Mouse (Mus musculus): ENCODE results near the gene Ube2q2.
"Not testable (repeated sequence)": the region's sequence is repeated elsewhere in the genome, so short reads cannot be mapped to it uniquely, and the experiment has no call there.

The Ube2q2 gene

DNA sequence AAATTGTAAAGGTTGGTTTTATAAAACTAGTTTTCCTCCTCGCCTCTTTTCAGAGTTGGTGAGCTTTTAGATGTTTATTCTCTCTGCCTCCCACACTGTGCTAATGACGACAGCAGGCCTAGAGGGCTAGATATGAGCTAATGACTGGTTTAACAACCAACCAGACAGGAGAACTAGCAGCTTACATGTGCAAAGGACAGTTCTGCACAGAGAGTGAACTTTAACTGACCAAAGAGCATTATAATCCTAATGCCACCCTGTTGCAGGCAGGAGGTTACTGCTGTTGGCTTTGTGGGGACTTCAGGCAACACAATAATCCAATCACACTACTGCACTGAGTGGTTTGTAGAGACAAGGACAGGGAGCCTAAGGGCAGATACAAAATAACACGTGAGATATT lies 94.6 kb downstream of the Ube2q2 start:
- no peak for DNase-seq

DNA sequence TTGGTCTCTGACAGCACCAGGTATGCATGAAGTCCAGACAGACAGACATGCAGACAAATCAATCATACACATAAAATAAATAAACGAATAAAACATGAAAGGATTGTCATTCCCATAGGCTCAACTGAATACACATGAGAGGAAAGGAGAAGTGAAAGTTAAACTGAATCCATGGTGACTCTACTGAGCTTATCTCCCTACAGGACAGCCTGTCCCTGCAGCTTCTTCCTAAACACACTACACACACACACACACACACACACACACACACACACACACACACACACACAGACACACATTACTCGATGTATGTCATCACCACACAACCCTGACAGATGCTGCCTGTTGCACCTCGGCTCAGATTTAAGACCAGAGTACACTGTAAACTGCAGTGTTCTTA lies 95.4 kb downstream of the Ube2q2 start:
- no peak for DNase-seq

DNA sequence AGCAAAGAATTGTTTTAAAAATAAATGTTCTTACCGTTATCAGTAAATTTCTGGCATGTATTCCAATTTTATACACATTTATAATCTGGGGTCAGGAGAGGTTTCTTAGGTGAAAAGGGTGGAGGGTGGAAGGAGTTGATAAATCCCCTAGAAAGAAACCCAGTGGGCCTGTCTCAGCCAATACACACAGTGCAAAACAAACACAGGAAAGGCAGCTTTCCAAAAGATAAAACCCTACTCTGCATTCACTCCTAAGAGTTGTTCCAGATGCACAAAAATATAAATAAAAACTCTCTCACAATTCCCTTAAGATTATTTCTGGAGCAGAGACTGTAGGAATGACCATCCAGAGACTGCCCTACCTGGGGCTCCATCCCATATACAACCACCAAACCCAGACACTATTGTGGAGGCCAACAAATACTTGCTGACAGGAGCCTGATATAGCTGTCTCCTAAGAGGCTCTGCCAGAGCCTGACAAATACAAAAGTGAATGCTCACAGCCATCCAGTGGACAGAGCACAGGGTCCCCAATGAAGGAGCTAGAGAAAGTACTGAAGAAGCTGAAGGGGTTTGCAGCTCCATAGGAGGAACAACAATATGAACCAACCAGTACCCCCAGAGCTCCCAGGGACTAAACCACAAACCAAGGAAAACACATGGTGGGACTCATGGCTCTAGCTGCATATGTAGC lies 96.5 kb downstream of the Ube2q2 start:
- DNase-seq, result not testable (repeated sequence)

DNA sequence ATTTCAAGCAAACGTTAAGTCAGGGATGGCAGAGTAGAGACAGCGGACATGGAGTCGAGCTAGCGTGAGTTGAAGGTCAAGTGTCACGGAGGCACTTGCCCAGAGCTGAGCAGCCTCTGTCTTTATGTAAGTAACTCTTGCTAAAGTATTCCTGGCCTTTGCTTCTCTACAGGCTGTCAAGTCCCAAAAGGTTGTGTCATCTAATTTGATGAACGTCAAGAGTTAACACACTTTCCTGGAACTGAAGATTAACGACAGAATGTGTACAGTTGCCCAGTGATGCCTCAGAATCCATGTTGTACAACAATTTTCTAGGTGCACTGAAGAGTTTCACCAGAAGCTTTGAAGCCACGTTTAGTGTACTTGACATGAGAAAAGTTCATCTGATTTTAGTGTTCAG lies 97.8 kb downstream of the Ube2q2 start:
- DNase-seq, result no peak

DNA sequence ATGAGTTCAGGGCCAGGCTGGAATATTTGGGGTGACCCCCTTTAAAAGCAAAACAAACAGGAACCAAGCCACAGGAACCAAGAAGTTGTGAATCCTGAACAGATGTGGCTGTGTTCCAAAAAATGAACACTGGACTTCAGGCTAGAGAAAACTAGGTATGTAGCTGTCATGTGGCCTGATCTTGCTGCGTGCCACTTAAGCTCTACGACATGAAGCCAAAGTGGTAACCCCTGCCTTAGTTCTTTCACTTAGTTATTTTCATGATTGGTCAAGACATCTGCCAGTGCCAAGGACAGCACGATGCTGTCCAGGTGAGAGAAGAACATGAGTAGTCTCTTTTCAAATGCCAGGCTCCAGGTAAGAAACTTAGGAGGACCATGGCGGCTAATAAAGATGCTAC lies 98.3 kb downstream of the Ube2q2 start:
- DNase-seq, result no peak

DNA sequence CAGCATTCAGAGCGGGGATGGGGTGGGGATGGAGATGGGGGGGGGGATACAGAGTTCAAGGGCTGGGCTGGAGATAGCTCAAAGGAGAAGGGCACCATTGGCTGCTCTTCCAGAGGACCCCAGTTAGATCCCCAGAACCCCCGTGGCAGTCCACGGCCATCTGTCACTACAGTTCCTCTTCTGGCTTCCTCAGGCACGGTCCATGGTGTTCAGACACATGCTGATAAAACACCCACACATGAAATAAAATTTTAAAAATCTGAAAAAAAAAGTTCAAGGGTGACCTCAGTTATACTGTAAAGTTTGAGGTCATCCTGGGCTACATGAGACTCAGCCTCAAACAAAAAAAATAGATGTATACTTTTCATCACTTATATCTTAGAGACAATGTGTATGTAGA lies 99.8 kb downstream of the Ube2q2 start:
- DNase-seq, result no peak

DNA sequence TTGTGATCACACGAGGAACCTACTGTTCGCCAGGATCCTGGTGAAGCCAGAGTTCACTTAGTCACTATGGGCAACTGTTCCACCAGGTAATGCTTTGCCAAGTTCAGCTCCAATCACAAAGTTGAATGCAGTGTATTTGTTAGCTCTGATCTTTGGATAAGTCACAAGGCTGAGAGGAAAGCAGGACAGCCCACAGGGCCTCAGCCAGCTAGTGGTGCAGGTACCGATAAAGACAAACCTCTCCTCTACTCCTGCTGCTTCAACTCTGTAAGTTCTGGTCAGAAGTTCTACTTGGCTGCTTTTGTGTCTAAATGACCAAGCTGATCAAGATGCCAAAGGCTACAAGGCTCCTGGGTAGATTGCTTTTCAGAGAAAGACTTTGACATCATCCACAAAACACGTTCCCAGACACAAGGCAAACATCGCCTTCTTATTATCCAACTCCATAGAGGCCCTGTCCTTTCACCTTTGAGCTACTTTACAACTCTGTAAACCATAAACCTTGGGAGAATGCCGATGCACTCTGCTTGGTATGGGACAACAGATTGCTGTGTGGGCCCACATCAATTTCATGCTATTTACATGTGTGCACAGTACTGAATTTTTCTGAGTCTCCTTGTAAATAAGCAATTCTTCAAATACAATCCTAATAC lies 102.1 kb downstream of the Ube2q2 start:
- peak; percentile 43 to 45 for DNase-seq

DNA sequence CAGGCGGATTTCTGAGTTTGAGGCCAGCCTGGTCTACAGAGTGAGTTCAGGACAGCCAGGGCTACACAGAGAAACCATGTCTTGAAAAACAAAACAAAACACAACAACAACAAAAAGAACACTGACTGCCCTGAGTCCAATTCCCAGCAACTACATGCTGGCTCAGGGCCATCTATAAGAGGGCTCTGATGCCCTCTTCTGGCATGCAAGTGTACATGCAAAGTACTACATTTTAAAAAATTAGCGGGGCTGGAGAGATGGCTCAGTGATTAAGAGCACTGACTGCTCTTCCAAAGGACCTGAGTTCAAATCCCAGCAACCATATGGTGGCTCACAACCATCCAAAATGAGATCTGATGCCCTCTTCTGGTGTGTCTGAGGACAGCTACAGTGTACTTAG lies 103.4 kb downstream of the Ube2q2 start:
- DNase-seq, result peak in 1 of 2 experiments; percentile 32

DNA sequence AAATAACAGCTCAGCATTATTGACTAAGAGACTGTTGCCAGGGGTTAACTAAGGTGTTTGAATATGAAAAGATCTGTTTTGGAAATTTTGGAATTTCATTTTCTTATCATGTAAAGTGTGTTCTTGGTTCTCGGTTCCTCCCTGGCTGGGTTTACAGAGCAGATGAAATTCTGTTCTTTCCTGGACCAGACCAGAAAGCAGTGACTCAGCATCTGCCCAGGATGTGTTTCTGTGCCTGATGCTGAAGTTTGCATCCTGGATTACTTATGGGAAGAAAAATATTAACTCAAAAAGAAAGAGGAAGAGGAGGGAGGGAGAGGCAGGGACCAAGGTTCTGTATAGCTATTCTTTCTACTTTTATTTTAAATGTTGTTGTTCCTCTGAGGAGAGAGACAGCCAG lies 105.2 kb downstream of the Ube2q2 start:
- no peak for DNase-seq

DNA sequence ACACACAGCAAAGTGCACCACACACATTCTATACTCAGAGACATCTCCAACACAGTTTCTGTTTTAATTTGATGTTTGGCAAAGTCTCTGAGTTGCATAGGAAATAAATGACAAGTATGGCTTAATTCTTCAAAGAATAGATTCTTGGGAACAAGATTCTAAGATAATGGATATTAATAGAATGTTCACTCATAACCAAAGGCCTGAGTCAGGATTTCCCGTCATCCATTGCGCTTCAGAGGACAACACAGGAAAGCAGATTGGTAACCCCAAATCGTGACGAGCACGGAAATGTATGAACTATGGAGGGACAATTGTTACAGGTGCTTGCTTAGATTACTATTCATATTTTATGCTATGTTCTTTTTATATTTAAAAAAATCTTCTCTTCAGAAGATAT lies 106.4 kb downstream of the Ube2q2 start:
- peak; percentile 23 to 29 for DNase-seq

DNA sequence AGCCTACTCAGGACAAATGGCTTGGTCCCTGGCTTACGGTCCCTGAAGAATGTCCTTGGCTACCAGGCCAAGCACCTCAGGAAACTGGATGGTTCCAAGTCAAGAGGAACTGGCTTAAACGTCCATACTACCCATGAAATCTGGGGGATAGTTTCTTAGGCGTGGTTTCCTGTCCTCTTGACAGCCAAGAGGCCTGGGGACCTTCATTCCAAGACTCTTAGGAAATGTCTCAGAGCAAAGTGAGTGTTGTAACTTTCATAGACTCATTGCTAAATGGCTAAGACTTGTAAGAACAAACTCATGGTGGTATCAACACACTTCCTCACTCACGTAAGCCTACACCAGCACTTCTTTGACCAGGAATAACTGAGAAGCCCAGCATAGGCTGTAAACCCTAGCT lies 107.0 kb downstream of the Ube2q2 start:
- no peak for DNase-seq

DNA sequence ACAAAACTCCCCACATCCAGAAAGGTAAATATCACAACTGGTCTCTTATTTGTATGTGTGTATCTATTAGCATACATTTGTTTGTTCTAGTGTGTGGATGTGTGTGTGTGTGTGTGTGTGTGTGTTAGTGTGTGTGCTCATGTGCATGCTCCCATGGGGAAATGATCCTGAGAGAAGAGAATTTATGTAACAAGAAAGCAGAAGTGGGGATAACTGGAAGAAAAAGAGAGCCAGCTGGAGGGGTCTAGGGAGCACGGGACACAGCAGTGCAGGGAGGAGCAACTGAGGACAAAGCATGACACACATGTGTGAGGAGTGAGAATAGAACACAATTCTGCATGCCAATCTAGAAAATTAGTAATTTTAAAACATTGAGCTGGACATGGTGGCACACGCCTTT lies 108.5 kb downstream of the Ube2q2 start:
- no peak for DNase-seq

Data from kidney, postnatal 36 days (tissue).